Mouse (Mus musculus) stomach, embryonic 14.5 days (tissue): ENCODE data around the gene Mprip. TPM values are rescaled to one million over a fixed set of nuclear protein-coding genes. Genes with fewer than 3 reads are reported as not detected.
A peak's percentile ranks its signal among the peaks of the same experiment; 100 is the strongest.

Source experiments
- ATAC-seq: fragments of 200-750 bp; cut with Nextera tagmentation; 2 replicates; pipeline ENCODE4 v1.8.0; 2017; ENCODE audit warnings: low read depth, moderate TSS enrichment; ENCODE audit not compliant: insufficient number of reproducible peaks, insufficient read depth, low FRiP score
- H3K27ac ChIP-seq: fragments of 300-500 bp; sonication (generic); 2 replicates; pipeline ENCODE4 v1.5.1; 2014; ENCODE audit warnings: mild to moderate bottlenecking, low read length, moderate library complexity, mixed read lengths
- H3K27me3 ChIP-seq: fragments of 300-500 bp; sonication (generic); 2 replicates; pipeline ENCODE4 v1.6.1; 2014; ENCODE audit warnings: low read length, control low read depth, mixed read lengths; ENCODE audit not compliant: control insufficient read depth, insufficient read depth
- H3K36me3 ChIP-seq: fragments of 300-500 bp; sonication (generic); 2 replicates; pipeline ENCODE4 v1.6.1; 2014; ENCODE audit warnings: mild to moderate bottlenecking, control low read depth, low read length, moderate library complexity, mixed read lengths; ENCODE audit not compliant: control insufficient read depth, insufficient read depth
- H3K4me1 ChIP-seq: fragments of 300-500 bp; sonication (generic); 2 replicates; pipeline ENCODE4 v1.6.1; 2014; ENCODE audit warnings: low read length, control low read depth, mixed read lengths; ENCODE audit not compliant: control insufficient read depth, insufficient read depth
- H3K4me2 ChIP-seq: fragments of 300-500 bp; sonication (generic); replicated peaks from 2 replicates; pipeline ENCODE4 v1.6.1; 2014; ENCODE audit warnings: low read depth, low read length, control low read depth
- H3K4me3 ChIP-seq: fragments of 300-500 bp; sonication (generic); 2 replicates; pipeline ENCODE4 v1.5.1; 2014; ENCODE audit warnings: low read depth, low read length, control low read depth
- H3K9ac ChIP-seq: fragments of 300-500 bp; sonication (generic); replicated peaks from 2 replicates; pipeline ENCODE4 v1.6.1; 2014; ENCODE audit warnings: low read depth, mild to moderate bottlenecking, control low read depth, low read length, moderate library complexity, mixed read lengths
- H3K9me3 ChIP-seq: fragments of 300-500 bp; sonication (generic); 2 replicates; pipeline ENCODE4 v1.6.1; 2016; ENCODE audit warnings: low read depth, low read length, control low read depth; ENCODE audit not compliant: control insufficient read depth
- WGBS: fragments of 180-500 bp; shearing (Covaris S2); extraction: QIAGEN DNeasy Blood & Tissue Kit; methylation state at CpG from one replicate; pipeline ENCODE4 v1.1.7; 2014; 5-methylcytosine and 5-hydroxymethylcytosine counted together
- polyA plus RNA-seq: library from polyadenylated mRNA; unstranded; fragments of >200 nt; fragmentation: Nextera tagmentation; extraction: Ambion mirVana; gene quantifications from 2 replicates; pipeline ENCODE4 v1.2.1, GENCODE M21; 2014

The Mprip gene
- polyA plus RNA-seq, 1 experiment from 2014 or later: 68.8 TPM

- Histone ChIP-seq H3K27ac (no peak overlapping the region), H3K36me3 (peaks cover 87% of the 10 kb centered on the region), H3K4me1 (no peaks in the 10 kb centered on the region), H3K9me3 (no peaks in the 10 kb centered on the region), H3K4me2 (no peak overlapping the region), H3K27me3 (no peaks in the 10 kb centered on the region), H3K4me3 (no peak overlapping the region), H3K9ac (no peak overlapping the region)
- ATAC-seq: no peak
- WGBS: 89% methylated on average over 6 of the region's 6 CpGs
These were observed 108.6 kb downstream of the Mprip start for GRCm38 (mm10) chr11:59769738-59770137.

- Histone ChIP-seq H3K9ac (no peak overlapping the region), H3K4me2 (no peak overlapping the region), H3K4me1 (no peaks in the 10 kb centered on the region), H3K4me3 (no peak overlapping the region), H3K36me3 (peaks cover 87% of the 10 kb centered on the region), H3K9me3 (no peaks in the 10 kb centered on the region), H3K27ac (no peak overlapping the region), H3K27me3 (no peaks in the 10 kb centered on the region)
- ATAC-seq: no peak
- WGBS: 91% methylated on average over 7 of the region's 7 CpGs
These were observed 109.6 kb downstream of the Mprip start for GRCm38 (mm10) chr11:59770753-59771152.

GRCm38 (mm10) chr11:59772291-59772690 lies 111.2 kb downstream of the Mprip start:
- Histone ChIP-seq H3K27ac (no peak overlapping the region), H3K4me2 (no peak overlapping the region), H3K4me3 (no peak overlapping the region), H3K9ac (no peak overlapping the region), H3K36me3 (peaks cover 88% of the 10 kb centered on the region), H3K4me1 (no peaks in the 10 kb centered on the region), H3K27me3 (no peaks in the 10 kb centered on the region), H3K9me3 (no peaks in the 10 kb centered on the region)
- ATAC-seq: no peak
- WGBS: 85% methylated on average over 2 of the region's 2 CpGs

- Histone ChIP-seq H3K9me3 (no peaks in the 10 kb centered on the region), H3K4me1 (no peaks in the 10 kb centered on the region), H3K27me3 (no peaks in the 10 kb centered on the region), H3K36me3 (peaks cover 87% of the 10 kb centered on the region), H3K4me2 (no peak overlapping the region), H3K9ac (no peak overlapping the region), H3K27ac (no peak overlapping the region), H3K4me3 (no peak overlapping the region)
- WGBS: 88% methylated on average over 4 of the region's 4 CpGs
- ATAC-seq: no peak
These were observed 111.8 kb downstream of the Mprip start for GRCm38 (mm10) chr11:59772902-59773301.

- H3K4me1 ChIP-seq: no peaks in the 10 kb centered on the region
- H3K36me3 ChIP-seq: peaks cover 74% of the 10 kb centered on the region
- ATAC-seq: no peak
- no peak overlapping the region for H3K4me3 ChIP-seq
- H3K27me3 ChIP-seq: no peaks in the 10 kb centered on the region
- H3K27ac ChIP-seq: no peak overlapping the region
- H3K4me2 ChIP-seq: no peak overlapping the region
- WGBS: 86% methylated on average over 4 of the region's 4 CpGs
- H3K9ac ChIP-seq: no peak overlapping the region
- H3K9me3 ChIP-seq: no peaks in the 10 kb centered on the region
These were observed 113.4 kb downstream of the Mprip start for GRCm38 (mm10) chr11:59774522-59774921.

- 87% methylated on average over 13 of the region's 13 CpGs for WGBS
- Histone ChIP-seq H3K4me3 (no peak overlapping the region), H3K27me3 (no peaks in the 10 kb centered on the region), H3K27ac (no peak overlapping the region), H3K36me3 (peaks cover 63% of the 10 kb centered on the region), H3K4me2 (no peak overlapping the region), H3K9ac (no peak overlapping the region), H3K4me1 (no peaks in the 10 kb centered on the region), H3K9me3 (no peaks in the 10 kb centered on the region)
- no peak for ATAC-seq
These were observed 114.5 kb downstream of the Mprip start for GRCm38 (mm10) chr11:59775435-59776148.

GRCm38 (mm10) chr11:59777259-59777658 lies 116.2 kb downstream of the Mprip start:
- WGBS: 83% methylated on average over 5 of the region's 5 CpGs
- H3K36me3 ChIP-seq: peaks cover 47% of the 10 kb centered on the region

GRCm38 (mm10) chr11:59778181-59778873 lies 117.2 kb downstream of the Mprip start:
- Histone ChIP-seq H3K9me3 (no peaks in the 10 kb centered on the region), H3K4me3 (no peak overlapping the region), H3K27ac (no peak overlapping the region), H3K36me3 (peaks cover 39% of the 10 kb centered on the region), H3K27me3 (no peaks in the 10 kb centered on the region), H3K9ac (no peak overlapping the region), H3K4me1 (no peaks in the 10 kb centered on the region), H3K4me2 (no peak overlapping the region)
- 51% methylated on average over 9 of the region's 9 CpGs for WGBS
- peak; percentile 37; the same call in 1 of the 2 replicates for ATAC-seq

More at GRCm38 (mm10) chr11:59777259-59777658, 116.2 kb downstream of the Mprip start:
- no peak overlapping the region for H3K4me3 ChIP-seq
- no peak overlapping the region for H3K27ac ChIP-seq
- no peaks in the 10 kb centered on the region for H3K9me3 ChIP-seq
- no peaks in the 10 kb centered on the region for H3K4me1 ChIP-seq
- no peak for ATAC-seq
- no peak overlapping the region for H3K9ac ChIP-seq
- no peak overlapping the region for H3K4me2 ChIP-seq
- no peaks in the 10 kb centered on the region for H3K27me3 ChIP-seq
